Mouse (Mus musculus): Measurements from ENCODE around the gene Itgb3.
"Not testable (repeated sequence)": the region's sequence is repeated elsewhere in the genome, so short reads cannot be mapped to it uniquely, and the experiment has no call there.

Itgb3 gene

DNA sequence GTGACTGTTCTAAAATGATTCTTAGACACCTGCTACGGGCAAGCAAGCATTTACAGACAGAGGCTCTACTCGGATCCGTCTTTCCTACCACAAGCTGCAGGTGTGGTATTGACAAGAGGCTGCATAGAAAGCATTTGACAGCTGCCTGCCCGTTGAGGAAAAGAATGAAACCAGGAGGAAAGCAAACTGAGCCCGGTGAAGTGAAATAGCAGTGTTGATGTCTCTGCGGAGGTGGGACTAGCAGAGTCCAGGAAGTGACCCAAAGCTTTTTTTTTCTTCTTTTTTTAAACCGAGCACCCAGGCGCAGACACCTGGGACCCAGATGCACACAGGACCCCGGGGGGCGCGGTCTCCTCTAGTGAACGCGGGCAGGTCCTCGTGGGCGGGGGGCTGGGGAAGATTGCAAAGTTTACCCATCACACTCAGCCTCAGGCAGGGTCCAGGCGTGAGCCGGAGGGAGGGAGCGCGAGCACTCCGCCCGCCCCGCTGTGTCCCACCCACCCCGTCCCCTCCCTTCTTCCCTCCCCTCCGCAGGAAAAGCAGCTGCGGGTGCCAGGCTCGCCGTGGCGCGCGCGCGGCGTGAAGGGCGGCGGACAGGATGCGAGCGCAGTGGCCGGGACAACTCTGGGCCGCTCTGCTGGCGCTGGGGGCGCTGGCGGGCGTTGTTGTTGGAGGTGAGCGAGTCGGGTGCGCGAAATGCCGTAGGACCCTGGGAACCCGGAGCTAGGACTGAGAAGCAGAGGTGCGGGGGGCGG is at the start of gene Itgb3:
Gene Itgb3, plus strand, starts transcription at position 510 of the 755 bp plus-strand sequence.
- DNase-seq (ENCODE audit: low spot score): no peak

DNA sequence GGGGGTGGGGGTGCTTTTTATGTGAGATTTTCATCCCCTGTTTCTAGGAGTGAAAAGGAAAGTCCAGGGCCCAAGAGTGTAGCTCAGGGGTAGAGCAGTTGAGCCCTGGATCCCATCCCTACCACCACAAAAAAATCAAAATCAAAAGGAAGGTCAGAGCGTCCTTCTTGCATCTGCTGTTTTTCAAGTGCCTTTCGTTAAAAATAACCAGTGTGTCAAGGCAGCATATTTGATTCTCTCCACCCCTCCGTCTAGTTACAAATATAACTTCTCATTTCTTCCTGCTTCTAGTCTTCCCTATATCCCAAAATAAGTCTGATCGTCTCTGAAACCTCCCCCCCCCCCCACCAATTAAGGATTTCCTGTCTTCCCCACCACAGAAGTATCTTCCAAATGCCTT is 49.7 kb upstream of the Itgb3 start:
- DNase-seq (ENCODE audit: low spot score): no peak

DNA sequence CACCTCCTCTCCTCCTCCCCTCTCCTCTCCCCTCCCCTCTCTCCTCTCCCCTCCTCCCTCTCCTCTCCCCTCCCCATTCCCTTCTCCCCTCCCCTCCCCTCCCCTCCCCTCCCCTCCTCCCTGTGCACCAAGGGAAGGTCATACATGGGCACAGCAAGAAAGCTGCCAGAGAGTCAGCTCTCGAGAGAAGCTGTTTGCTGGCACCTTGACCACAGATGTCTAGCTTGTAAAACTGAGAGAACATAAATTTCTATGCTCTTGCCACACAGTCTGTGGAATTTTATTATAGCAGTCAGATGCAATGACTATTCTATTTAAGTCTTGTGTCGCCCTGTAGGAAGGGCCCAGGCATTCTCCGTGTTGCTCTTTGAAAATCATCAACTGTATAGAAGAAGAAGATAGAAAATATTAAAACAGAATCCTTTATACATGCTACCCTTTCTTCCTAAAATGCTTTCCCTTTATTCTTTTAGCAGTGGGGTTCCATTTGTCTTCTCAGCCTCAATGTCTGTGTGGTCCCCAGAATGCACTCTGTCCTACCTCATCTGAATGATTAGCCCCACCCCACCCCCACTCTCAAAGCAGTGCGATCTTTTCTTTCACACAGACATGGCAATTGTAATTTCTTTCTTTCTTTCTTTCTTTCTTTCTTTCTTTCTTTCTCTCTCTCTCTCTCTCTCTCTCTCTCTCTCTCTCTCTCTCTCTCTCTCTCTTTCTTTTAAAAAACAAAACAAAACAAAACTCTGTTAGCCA is 49.0 kb upstream of the Itgb3 start:
- no peak for DNase-seq (ENCODE audit: low spot score)

DNA sequence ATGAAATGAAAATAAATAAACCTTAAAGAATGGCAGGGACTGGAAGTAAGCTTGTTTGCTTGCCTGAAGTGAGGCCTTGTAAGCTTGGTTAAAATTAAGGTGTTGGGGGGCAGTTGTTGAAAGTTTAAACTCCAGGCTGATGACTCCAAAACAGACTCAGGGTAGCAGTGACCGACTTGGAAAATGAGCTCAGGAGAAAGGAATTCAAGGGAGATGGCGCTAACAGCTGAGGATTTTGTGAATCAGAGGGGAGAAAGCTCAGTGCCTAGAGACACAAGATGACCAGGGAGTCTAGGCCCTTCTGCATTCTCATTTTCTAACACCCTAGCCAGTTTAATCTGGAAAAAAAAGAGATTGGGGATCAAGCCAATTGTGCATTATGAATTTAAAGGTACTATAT is 46.8 kb upstream of the Itgb3 start:
- DNase-seq (ENCODE audit: low spot score): no peak

DNA sequence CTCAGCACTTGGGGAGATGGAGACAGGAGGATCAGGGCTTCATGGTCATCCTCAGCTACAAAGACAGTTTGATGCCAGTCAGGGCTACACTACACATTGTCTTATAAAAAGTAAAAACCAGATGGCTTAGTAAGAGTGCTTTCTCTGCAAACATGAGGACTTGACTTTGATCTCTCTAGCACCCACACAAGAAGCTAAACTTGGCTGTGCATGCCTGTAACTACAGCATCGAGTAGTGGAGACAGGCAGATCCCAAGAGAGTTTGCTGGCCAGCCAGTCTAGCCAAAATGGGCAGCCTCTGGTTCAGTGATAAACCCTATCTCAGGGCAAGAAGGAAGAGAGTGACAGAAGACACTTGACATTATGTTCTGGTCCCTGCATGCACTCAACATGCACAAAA is 44.3 kb upstream of the Itgb3 start:
- DNase-seq (ENCODE audit: low spot score): no peak

DNA sequence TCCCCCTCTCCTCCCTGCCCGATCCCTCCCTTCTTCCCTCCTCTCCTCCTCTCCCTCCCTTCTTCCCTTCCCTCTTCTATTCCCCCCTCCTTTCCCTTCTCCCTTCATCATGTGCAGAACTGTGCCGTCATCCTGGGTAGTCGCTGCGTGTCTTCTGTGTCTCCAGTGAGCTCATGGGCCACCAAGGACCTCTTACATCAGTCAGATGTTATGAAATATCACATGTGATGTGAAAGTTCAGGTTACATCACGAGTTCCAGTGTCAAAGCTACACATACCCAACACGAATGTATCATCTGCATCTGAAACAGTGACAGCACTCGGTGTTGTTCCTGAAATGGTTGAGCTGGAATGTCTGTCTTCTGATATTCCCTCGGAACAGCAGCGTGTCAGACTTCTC is 42.6 kb upstream of the Itgb3 start:
- no peak for DNase-seq (ENCODE audit: low spot score)

DNA sequence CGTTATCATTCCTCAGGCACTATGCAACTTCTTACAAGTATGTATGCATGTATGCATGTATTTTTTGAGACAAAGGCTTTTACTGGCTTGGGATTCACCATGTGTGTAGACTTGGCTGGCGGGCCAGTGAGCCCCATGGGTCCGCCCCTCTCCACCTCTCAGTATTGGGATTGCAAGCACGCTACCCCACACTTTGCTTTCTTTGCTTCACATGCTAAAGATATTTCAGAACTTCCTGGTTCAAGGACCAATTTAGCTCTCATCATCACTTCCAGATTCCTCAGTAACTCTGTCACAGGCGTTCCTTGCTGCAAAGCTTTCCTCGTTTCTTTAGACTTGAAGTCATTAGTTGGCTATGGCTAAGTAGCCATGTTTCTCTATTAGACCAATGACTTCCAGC is 41.7 kb upstream of the Itgb3 start:
- no peak for DNase-seq (ENCODE audit: low spot score)

DNA sequence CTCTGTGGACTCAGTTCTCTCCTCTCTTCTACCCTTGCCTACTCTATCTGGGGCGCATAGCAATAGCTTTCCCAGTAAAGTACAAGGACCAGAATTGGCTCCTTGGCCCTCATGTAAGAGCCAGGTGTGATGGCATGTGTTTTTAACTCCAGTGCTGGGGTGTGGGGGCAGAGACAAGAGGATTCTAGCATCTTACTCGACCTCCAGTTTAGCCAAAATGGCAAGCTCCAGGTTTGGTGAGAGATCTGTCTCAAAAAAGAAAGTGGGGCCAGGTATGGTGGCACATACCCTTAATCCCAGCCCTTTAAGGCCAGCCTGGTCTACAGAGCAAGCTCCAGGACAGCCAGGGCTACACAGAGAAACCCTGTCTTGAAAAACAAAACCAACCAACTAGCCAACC is 41.0 kb upstream of the Itgb3 start:
- DNase-seq (ENCODE audit: low spot score): no peak

DNA sequence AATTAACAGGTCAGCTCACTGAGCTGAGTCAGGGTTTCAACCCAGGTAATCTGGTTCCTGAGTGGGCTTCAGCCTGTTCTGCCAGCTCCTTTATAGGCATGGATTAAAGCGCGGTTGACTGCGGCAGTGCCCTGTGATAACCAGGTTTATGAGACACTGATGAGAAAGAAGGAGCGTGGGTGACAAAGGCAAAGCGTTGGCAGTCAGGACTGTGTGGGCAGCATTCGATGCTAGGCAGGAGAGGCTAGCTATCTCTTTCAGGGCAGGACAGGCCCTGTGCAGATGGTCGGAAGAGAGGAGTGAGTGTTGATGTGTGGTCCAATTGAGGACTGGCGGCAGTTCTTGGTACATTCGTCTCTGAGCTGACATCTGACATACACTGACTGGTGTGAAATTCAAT is 40.1 kb upstream of the Itgb3 start:
- no peak for DNase-seq (ENCODE audit: low spot score)

DNA sequence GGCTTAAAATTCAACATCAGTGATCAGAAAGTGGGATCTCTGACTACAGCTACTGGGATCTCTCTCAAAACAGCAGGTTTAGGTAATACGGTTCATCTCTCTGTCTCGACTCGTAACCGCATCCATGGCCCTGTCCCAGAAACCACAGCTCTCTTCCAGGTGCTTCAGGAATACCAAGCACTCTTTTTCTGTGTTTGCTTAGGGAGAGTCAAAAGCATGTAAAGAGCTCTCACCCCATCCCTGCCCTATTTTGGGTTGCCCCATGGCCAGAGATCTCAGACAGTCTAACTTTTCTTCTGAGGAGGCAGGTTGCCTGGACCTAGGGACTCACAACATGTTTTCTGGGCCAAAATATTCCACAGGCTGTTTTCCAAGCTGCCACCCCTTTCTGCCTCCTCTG is 39.5 kb upstream of the Itgb3 start:
- no peak for DNase-seq (ENCODE audit: low spot score)

DNA sequence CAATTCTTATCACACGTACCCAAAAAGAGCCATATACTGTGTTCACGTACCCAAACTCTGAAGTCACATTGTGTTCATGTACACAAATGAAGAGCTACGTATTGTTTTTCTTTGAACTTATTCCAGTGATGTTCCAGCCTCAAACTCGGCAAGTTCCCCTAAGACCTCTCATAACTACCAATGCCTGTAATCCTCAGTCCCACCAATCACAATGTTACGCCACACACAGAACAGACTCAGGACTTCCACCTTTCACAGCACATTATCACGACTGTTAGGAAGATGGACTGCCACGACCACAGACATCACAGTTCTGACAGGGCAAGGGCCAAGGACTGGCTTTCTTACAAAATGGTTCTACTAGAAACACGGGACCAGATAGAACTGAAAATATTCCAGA is 37.3 kb upstream of the Itgb3 start:
- not testable (repeated sequence) for DNase-seq (ENCODE audit: low spot score)

DNA sequence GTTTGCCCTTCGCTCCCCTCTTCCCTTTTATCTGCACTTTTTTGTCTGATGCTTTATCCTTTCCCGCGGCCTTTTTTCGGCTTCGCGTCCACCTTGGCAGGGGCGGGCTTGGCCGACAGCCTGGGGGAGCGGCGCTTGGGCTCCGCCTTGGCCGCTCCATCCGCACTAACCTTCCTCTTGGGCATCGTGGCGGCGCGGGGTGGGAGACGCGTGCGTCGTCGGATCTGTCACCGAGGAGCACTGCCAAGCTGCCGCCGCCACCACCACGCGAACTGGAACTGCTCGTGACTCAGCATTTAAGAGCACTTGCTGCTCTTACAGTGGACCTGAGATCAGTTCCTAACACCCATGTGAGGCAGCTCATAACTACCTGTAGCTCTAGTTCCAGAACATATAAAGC is 36.4 kb upstream of the Itgb3 start:
- DNase-seq (ENCODE audit: low spot score): peak; percentile 48

DNA sequence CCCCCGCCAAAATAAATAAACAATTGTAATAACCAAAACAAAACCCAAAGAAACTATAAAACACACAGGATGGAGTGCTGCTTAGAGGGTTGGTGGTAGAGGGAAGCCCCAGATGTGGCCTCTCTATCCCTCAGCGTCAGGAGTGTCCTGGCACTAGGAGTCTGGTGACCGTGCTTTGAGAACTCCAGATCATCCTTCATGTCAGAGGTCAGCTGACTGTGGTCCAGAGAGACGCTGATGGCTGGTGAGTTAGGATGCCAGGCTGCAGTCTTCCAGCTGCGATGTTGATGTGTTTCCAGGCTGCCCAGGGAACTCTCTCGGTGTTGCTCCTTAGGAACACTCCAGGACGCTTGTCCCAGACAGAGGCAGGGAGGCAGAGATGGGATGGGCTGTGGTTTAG is 35.7 kb upstream of the Itgb3 start:
- no peak for DNase-seq (ENCODE audit: low spot score)

DNA sequence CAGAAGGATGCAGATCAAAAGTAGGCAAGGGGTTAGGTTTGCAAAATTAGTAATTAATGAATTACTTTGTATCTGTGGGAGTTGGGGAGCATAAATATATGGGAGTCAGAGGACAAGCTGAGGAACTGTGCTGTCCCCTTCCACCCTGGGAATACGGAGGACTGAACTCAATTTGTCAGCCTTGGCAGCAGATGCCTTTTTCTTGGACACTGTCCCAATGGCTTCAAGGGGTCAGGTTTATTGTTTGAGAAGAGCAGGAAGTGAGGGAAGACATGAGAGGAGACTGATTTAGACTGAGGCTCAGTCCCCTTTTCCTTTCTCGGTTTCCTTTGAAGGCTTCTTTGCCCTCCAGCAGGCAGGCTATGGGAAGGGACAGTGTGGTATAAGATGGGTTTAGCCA is 35.2 kb upstream of the Itgb3 start:
- no peak for DNase-seq (ENCODE audit: low spot score)

DNA sequence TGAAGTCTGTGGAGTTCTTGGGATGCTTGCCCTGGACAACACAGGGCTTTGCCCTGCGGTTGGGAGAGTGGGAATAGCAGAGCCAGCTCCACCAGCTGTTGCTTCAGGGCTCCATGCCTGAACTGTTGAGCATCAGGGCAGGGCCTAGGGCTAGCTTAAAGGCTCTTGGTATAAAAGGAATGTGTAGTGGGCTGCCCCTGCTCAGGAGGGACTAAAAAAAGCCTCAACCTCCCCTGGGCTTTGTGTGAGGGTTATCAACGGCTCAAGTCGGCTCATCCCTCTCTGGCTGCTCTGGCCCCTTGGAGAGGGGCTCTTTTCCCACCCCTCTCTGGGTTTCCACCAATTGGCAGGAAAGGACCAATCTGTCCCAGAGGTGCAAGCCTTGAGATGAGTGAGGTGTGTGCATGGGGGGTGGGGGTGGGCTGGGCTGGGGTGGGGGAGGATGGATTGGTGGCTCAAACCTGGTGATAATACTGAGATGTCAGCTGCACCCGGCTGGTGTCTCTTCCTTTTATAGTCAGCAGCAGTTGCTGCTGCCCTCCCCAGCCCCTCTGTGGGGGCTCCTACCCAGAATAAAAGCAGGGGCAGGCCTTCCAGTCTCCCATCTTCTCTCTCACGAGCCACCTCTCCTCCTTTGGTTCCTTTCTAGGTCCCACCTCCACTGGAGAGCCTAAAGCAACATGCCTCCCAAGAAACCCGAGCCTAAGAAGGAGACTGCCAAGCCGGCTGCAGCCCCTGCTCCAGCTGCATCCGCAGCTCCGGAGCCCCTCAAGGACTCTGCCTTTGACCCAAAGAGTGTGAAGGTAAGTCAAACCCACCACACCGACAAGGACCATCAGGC is 30.8 kb upstream of the Itgb3 start:
- DNase-seq (ENCODE audit: low spot score): no peak

DNA sequence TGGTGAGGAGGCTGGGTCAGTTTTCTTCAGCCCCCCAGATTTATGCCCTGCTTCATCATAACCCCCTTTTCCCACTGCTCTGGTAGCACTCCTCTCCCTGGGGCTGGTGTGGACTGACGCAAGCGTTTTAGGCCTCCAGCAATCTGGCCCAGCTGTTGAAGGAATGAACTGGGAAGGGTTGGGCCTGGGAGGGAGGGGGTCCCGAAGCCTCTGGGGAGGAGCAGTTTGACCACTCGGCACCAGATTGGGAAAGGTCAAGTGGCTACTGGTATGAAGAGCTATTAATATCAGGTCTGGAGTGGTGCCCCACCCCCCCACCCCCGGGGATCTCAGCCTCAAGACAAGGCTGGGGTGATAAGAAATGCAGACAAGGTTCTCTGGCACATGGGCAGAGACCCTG is 29.7 kb upstream of the Itgb3 start:
- no peak for DNase-seq (ENCODE audit: low spot score)

DNA sequence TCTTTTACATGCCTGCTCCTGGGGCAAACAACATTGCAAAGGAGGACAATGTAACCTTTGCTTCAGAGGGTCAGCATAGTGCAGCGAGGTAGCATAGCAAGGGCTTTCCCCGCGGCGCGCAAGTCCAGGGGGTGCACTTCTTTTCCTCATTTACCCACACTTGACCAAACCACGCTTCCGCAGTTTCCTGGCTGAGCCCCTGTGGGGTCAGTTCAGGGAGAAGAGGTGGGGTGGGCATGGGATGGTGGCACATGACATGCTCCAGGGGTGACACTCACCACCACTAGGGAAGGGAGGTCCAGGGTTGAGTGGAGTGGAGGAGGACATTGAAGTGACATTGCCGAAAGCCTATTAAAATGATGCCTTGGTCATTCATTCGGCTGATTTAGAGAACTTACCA is 28.7 kb upstream of the Itgb3 start:
- DNase-seq (ENCODE audit: low spot score): no peak

DNA sequence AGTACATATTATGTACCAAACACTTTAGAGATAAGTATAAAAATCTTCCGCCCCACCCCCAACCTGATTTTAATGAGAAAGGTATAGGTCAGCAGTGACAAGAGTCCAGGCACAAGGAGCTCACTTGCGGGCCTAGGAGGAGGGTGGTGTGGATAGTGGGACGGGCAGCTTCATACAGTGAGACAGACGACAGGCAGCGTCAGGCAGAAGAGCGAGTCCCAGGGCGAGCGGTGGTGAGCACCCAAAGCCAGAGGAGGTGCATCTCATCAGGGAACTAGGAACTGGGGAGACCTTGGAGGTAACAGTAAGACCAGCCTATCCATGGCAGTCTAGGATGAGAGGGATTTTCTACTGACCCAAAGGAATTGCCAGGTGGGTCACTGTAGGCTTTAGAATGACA is 28.2 kb upstream of the Itgb3 start:
- DNase-seq (ENCODE audit: low spot score): no peak

DNA sequence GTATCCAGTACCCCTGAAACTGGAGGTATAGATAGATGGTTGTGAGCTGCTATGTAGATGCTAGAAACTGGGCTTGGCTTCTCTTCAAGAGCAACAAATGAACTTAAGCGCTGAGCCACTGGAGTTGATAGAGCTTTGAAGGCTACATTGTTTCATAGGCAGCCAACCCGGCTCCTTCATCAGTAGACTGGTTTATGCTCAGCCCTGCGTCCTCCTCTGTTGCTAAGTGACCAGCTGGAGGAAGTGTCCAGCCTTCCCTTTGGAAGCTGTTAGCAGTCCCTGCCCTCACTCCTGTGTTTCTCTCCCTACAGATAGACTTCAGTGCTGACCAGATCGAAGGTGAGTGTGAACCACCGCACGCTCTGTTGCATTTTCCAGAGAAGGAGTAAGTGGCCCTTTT is 27.7 kb upstream of the Itgb3 start:
- no peak for DNase-seq (ENCODE audit: low spot score)

DNA sequence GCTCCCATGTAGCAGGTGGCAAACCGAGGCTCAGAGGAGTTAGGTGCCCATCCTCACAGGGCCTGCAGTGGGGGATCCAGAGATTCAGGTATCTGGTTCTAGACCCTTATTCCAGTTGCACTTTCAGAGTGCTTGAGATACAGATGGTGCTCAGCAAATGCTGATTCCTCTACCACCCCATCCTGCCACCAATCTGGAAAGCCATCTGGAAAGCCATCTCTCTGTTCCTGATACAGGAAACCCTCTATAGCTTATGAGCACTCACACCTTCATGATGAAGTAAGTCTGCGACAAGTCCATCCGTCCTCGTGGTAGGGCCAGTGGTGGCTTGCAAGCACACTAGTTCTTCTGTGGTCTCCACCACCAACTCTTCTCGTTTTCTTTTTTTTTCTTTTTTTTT is 27.2 kb upstream of the Itgb3 start:
- no peak for DNase-seq (ENCODE audit: low spot score)

DNA sequence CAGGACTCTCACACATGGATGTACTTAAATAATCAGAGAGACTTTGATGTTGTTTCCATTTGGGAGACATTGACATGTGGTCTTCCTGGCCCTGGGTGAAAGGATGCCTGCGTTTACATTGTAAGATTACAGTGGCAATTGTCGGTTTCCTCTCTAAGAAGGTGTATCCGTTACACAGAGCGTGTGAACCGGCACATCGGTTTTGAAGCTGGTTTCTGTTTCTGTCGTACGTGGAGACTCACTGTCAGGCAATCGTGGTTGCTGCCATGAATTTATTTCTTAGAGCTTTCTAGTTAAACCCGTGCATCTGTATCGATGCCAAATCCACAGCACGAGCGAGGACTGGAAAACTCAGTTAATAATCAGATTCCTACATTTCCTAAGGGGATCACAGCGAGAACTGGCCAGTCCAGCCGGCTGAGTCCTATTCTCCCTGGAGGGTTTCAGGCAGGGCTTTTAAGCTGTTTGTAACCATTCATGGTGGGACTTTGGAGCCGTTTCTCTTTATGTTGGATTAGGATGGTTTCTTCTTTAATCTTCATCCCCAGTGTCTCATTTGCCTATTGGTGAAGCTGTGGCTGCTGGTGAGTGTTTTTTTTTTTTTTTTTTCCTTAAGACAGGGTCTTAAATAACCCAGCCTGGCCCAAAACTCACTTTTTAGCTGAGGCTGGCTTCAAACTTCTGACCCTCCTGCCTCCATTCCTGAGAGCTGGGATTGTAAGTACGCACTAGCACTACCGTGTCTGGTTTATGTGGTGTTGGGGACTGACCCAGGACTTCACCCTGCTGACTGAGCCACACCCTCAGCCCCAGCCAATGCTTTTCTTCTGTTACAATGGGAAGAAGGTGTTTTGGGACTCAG is 26.1 kb upstream of the Itgb3 start:
- DNase-seq (ENCODE audit: low spot score): no peak

DNA sequence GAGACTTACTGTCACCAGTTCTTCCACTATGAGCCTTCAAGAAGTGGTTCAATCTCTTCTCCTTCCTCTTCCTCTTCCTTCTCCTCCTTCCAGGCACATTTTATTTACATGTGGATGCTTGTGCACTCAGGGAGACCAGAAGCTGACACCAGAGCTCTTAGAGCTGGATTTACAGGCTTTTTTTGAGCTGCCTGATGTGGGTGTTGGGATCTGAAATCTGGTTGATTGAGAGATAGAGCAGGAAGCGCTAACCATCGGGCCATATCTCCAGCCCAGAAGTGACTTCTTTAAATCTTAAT is 25.5 kb upstream of the Itgb3 start:
- DNase-seq (ENCODE audit: low spot score): no peak

Data from c-Kit-positive CD71-positive TER-119-positive erythroid progenitor cells, embryonic 14.5 days (primary cell).